Mouse (Mus musculus) c-Kit-positive CD71-negative TER-119-negative erythroid progenitor cells, embryonic 14.5 days (primary cell): Measurements from ENCODE around the gene Olfr287.

ENCODE experiments used
- DNase-seq: peaks from one replicate; pipeline ENCODE4 v3.0.0-alpha.2; 2013; ENCODE audit warnings: low read depth

The Olfr287 gene

DNA sequence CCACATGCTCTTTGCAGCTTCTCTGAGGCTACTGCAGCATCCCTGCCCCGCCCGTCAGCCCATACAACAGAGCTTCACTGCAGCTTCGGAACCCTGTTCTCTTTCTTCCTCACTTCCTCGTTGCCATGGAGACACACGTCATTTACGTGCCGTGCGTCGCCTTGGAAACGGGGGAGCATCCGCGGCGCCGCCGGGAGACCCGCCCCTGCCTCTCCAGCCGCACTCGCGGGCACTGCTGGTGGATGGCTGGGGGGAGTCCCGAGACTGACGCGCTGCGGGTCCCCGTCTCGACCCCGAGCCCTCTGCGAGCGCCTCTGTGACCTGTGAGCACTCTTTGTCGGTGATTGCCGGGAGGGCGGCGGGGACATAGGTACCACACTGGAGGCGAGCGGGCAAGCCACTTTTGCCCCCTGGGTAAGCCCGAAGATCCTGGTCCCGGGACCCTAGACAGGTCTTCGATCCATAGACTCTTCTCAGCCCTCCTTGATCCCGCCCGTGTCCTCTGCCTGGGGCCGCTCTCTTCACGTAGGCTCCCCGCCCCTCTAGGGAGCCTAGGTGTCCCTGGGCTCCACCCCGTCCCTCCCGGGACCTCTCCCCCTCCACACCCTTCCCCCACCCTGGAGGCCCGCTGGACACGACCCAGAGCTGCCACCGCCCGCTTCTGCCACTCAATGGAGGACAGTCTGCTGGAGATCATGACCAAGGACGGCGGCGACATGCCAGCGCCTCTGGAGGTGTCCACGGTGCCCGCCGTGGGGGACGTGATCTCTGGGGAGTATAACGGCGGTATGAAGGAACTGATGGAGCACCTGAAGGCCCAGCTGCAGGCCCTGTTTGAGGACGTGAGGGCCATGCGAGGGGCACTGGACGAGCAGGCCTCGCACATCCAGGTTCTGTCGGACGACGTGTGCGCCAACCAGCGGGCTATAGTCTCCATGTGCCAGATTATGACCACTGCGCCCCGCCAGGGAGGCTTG, 52.9 kb downstream of the Olfr287 start:
- DNase-seq, result peak; percentile 56

- DNase-seq, result no peak
Measured at GRCm38 (mm10) chr15:98166963-98167644, 53.8 kb downstream of the Olfr287 start, which contains the start of gene Ccdc184. Ccdc184 (plus strand) TSS chr15:98167158.

DNA sequence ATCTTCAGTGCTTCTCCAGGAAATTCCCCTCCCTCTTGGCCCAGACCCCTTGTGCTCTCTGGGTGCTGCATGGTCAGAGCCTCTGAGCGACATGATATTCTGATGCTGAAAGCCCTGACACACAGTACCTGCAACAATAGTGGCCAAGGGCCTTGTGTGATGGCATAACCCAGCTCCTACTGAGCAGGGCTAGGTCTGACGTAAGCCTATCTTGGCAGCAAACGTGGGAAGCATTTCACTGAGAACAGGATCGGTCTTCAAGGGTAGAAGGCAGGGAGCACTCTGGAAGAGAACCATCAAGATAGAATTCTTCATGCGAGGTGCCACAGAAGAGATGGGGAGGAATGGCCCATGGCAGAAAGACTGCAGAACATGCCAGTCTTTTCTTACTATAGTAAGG, 55.3 kb downstream of the Olfr287 start, which contains the start of gene Asb8:
Gene Asb8, minus strand, starts transcription at position 101 of the 400 bp plus-strand sequence.
- DNase-seq, result no peak

- DNase-seq, result no peak
Measured at GRCm38 (mm10) chr15:98162561-98162960, 58.3 kb downstream of the Olfr287 start.

GRCm38 (mm10) chr15:98161026-98161805, 59.6 kb downstream of the Olfr287 start:
- no peak for DNase-seq

DNA sequence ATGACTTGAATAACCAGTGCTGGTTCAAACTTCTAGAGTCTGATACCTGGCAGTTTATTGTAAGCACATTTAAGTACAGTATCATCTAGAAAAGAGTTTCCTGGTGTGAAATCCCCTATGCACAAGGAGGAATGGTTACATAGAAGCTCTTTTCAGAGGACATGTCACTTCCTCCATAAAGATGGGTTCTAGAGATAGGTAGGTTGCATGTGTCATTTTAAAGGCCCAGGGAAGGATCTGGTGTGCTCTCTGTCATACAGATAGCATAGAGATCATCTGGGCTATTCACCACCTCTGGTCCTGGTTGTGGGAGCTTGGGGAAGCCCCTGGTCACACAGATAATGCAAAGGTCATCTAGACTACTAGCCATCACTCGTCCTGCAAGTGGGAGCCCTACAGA, 63.6 kb downstream of the Olfr287 start:
- DNase-seq, result no peak
